Mouse (Mus musculus): Measurements from ENCODE around the gene Pex10. TPM values are rescaled to one million over a fixed set of nuclear protein-coding genes. Genes with fewer than 3 reads are reported as not detected.

Pex10 gene
- polyA plus RNA-seq, 1 experiment from 2014 or later, result 26.4 TPM

DNA sequence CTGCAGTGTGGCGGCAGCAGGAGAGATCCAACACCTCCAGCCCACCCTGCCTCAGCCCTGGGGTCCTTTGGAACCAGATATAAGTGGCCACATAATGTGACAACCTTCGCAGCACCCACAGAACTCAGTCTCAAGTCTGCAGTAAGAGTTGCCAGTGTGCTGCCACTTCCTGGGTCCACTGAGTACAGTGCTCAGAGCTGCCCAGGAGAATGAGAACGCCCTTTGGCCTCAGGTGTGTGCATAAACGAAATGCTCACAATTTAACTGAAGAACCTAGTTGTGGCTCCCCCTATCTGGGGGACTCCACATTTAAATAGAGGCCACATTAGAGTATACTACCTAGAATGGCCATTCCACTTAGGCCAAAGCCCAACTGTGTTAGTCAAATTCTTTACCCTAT, 16.7 kb downstream of the Pex10 start:
- Histone ChIP-seq H3K36me3 (peaks cover 44% of the 10 kb centered on the region), H3K4me1 (peaks cover 32% of the 10 kb centered on the region), H3K27ac (no peak overlapping the region), H3K4me2 (no peak overlapping the region), H3K9ac (0 out of 2 replicates have a peak overlapping the region, but pooled peaks have one; percentile 94), H3K4me3 (no peak overlapping the region), H3K27me3 (no peaks in the 10 kb centered on the region), H3K9me3 (no peaks in the 10 kb centered on the region)
- no peak for ATAC-seq (ENCODE audit: insufficient number of reproducible peaks, insufficient read depth, low FRiP score, low TSS enrichment, low read depth)
- 91% methylated on average over 4 of the region's 4 CpGs for WGBS

DNA sequence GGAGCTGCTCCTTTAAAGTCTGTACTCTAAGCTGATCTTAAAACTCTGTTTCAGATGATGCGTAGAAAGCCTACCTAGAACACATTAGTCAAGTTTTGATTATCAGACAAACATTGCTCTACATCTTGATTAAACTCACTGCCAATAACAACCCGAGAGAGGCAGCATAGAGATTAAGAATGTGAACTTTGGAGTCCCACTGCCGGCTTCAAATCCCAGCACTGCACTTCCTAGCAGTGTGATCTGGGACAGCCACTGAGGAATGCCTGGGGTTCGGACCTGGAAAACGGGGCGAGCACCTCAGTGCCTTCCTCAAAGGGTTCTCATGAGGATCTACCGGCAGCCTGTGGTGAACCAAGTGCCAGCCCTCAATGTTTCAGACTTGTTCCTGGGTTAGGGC, 17.5 kb downstream of the Pex10 start:
- Histone ChIP-seq H3K36me3 (peaks cover 44% of the 10 kb centered on the region), H3K4me2 (peak overlapping the region; percentile 96), H3K27ac (no peak overlapping the region), H3K4me1 (peaks cover 32% of the 10 kb centered on the region), H3K27me3 (no peaks in the 10 kb centered on the region), H3K9ac (peak overlapping the region; percentile 94), H3K9me3 (no peaks in the 10 kb centered on the region), H3K4me3 (peak overlapping the region; percentile 11; the same call in 1 of the 2 replicates)
- WGBS, result 87% methylated on average over 7 of the region's 7 CpGs
- ATAC-seq (ENCODE audit: insufficient number of reproducible peaks, insufficient read depth, low FRiP score, low TSS enrichment, low read depth), result no peak

- peak; percentile 67; the same call in 1 of the 2 replicates for ATAC-seq (ENCODE audit: insufficient number of reproducible peaks, insufficient read depth, low FRiP score, low TSS enrichment, low read depth)
- peak overlapping the region; percentile 94 for H3K9ac ChIP-seq
- peak overlapping the region; percentile 92 for H3K27ac ChIP-seq
- no peaks in the 10 kb centered on the region for H3K9me3 ChIP-seq
- peaks cover 38% of the 10 kb centered on the region for H3K36me3 ChIP-seq
- no peaks in the 10 kb centered on the region for H3K27me3 ChIP-seq
- H3K4me2 ChIP-seq, result peak overlapping the region; percentile 96
- H3K4me3 ChIP-seq, result peak overlapping the region; percentile 93
- peaks cover 28% of the 10 kb centered on the region for H3K4me1 ChIP-seq
- WGBS, result 5% methylated on average over 35 of the region's 35 CpGs
These were observed 18.6 kb downstream of the Pex10 start for GRCm38 (mm10) chr4:155085206-155086107.

- ATAC-seq (ENCODE audit: insufficient number of reproducible peaks, insufficient read depth, low FRiP score, low TSS enrichment, low read depth), result peak; percentile 93
- peak within 1 kb of the TSS; percentile 94 for H3K9ac ChIP-seq
- peaks cover 28% of the 10 kb centered on the region for H3K4me1 ChIP-seq
- peak within 1 kb of the TSS; percentile 92 for H3K27ac ChIP-seq
- under 1% methylated on average over 75 of the region's 85 CpGs for WGBS
- peak within 1 kb of the TSS; percentile 93 for H3K4me3 ChIP-seq
- no peaks in the 10 kb centered on the region for H3K9me3 ChIP-seq
- peaks cover 35% of the 10 kb centered on the region for H3K36me3 ChIP-seq
- peak within 1 kb of the TSS; percentile 96 for H3K4me2 ChIP-seq
- H3K27me3 ChIP-seq, result no peaks in the 10 kb centered on the region
These were observed 19.6 kb downstream of the Pex10 start, which contains the start of the genes Rer1 and Morn1 for GRCm38 (mm10) chr4:155086108-155087024. Rer1 (minus strand) TSS chr4:155086382. Morn1 (plus strand) TSS chr4:155086577.

DNA sequence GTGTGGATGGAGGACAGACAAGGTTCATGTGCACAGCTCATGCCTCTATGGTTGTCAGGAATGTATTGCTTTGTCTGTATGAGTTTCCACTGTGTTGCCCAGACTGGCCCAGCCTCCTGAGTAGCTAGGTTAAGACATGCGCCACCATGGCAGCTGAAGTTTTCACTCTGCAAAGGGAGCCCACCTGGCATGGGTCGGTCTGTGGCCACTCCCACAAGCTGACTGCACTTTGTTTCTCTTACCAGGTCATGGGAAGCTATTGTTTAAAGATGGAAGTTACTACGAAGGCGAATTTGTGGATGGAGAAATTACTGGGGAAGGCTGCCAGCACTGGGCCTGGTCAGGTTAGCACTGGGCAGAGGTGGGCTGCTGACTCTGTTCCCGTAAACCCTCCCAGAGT, 22.4 kb downstream of the Pex10 start:
- peaks cover 19% of the 10 kb centered on the region for H3K36me3 ChIP-seq
- H3K9me3 ChIP-seq, result no peaks in the 10 kb centered on the region
- no peak overlapping the region for H3K4me3 ChIP-seq
- 88% methylated on average over 5 of the region's 5 CpGs for WGBS
- H3K4me1 ChIP-seq, result peaks cover 20% of the 10 kb centered on the region
- no peak for ATAC-seq (ENCODE audit: insufficient number of reproducible peaks, insufficient read depth, low FRiP score, low TSS enrichment, low read depth)
- no peak overlapping the region for H3K4me2 ChIP-seq
- H3K27me3 ChIP-seq, result no peaks in the 10 kb centered on the region
- H3K9ac ChIP-seq, result no peak overlapping the region
- no peak overlapping the region for H3K27ac ChIP-seq

DNA sequence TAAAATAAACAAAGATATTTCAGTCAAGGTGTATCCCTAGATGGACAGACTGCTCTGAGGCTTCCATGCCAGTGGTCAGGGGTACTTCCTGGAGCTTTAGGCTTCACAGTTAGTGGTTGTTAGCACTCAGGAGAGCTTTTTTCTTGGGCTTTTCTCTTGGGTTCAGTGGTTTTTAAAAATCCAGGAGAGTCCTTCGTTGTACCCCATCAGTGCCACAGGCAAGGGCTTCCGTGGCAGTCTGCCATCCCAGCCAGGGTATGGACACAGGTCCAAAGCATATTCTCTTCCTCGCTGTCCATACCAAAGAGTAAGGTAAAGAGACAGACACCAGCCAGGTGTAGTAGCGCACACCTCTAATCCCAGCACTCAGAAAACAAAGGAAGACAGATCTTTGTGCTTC, 23.3 kb downstream of the Pex10 start:
- 0 out of 2 replicates have a peak overlapping the region, but pooled peaks have one; percentile 32 for H3K9ac ChIP-seq
- no peak overlapping the region for H3K4me2 ChIP-seq
- WGBS, result 91% methylated on average over 4 of the region's 4 CpGs
- no peak for ATAC-seq (ENCODE audit: insufficient number of reproducible peaks, insufficient read depth, low FRiP score, low TSS enrichment, low read depth)
- H3K36me3 ChIP-seq, result peaks cover 19% of the 10 kb centered on the region
- no peak overlapping the region for H3K27ac ChIP-seq
- H3K27me3 ChIP-seq, result no peaks in the 10 kb centered on the region
- H3K9me3 ChIP-seq, result no peaks in the 10 kb centered on the region
- peaks cover 14% of the 10 kb centered on the region for H3K4me1 ChIP-seq
- H3K4me3 ChIP-seq, result no peak overlapping the region

- Histone ChIP-seq H3K9me3 (no peaks in the 10 kb centered on the region), H3K4me1 (peaks cover 15% of the 10 kb centered on the region), H3K4me3 (no peak overlapping the region), H3K9ac (no peak overlapping the region), H3K27ac (no peak overlapping the region), H3K27me3 (no peaks in the 10 kb centered on the region), H3K36me3 (peaks cover 19% of the 10 kb centered on the region), H3K4me2 (no peak overlapping the region)
- WGBS, result 89% methylated on average over 13 of the region's 13 CpGs
- no peak for ATAC-seq (ENCODE audit: insufficient number of reproducible peaks, insufficient read depth, low FRiP score, low TSS enrichment, low read depth)
These were observed 24.1 kb downstream of the Pex10 start for GRCm38 (mm10) chr4:155090688-155091449.

- 90% methylated on average over 19 of the region's 19 CpGs for WGBS
- Histone ChIP-seq H3K36me3 (peaks cover 19% of the 10 kb centered on the region), H3K27me3 (no peaks in the 10 kb centered on the region), H3K27ac (no peak overlapping the region), H3K9me3 (no peaks in the 10 kb centered on the region), H3K4me1 (peaks cover 7% of the 10 kb centered on the region), H3K4me3 (no peak overlapping the region), H3K9ac (0 out of 2 replicates have a peak overlapping the region, but pooled peaks have one; percentile 12), H3K4me2 (no peak overlapping the region)
- no peak for ATAC-seq (ENCODE audit: insufficient number of reproducible peaks, insufficient read depth, low FRiP score, low TSS enrichment, low read depth)
These were observed 26.1 kb downstream of the Pex10 start for GRCm38 (mm10) chr4:155092718-155093430.

DNA sequence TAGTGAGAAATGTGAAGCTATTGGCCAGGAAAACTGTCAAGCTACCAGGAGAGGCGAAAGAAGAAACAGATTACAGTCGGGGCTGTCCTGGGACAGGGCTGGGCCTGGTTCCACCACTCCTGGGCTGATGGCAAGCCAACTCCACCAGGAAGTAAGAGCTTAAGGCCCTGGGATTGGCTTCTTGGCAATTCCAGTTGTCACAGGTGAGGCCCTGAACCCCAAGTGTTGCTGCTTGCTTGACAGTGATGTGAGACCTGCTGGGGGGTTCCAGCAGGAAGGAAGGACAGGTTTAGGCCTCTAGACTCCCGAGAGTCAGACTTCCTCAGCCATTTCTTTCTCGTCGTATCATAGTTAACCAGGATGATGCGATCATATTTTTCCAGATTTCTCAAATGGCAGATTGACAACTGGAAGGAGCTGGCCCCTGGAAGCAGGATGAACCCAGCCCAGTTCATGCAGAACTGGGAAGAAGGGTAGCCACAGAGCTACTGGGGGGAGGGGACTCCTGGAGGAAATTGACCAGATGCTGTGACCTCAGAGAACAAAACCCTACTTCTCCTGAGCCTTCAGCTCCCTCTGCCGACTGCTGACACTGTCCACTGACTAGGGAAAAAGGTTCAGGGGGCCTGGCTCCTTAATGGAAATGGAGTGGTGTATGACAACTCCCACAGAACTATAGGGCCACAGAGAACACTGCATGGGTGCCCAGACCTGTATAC, 26.8 kb downstream of the Pex10 start:
- 0 out of 2 replicates have a peak overlapping the region, but pooled peaks have one; percentile 22 for H3K9ac ChIP-seq

DNA sequence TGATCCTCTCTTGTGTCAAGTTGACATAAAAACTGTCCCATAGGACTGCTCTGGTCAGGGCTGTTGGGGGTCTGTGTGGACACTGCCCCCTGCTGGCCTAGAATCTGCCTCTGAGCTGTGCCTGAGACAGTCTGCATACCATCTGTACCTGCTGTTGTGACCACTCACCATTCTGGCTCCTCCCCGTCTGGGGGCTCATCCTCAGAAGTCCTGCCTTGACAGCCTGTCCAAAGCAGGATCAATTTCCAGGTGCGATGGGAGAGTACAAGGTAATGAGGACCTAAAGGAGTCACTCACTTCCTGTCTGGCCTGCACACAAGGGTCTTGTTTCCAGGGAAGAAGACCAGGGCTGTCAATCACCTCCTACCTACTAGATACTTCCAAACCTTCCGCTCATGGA, 27.7 kb downstream of the Pex10 start:
- WGBS, result 59% methylated on average over 3 of the region's 3 CpGs
- Histone ChIP-seq H3K27ac (peak overlapping the region; percentile 8; the same call in 1 of the 2 replicates), H3K4me1 (peaks cover 7% of the 10 kb centered on the region), H3K9ac (0 out of 2 replicates have a peak overlapping the region, but pooled peaks have one; percentile 22), H3K4me2 (no peak overlapping the region), H3K4me3 (no peak overlapping the region), H3K27me3 (no peaks in the 10 kb centered on the region), H3K9me3 (no peaks in the 10 kb centered on the region), H3K36me3 (peaks cover 13% of the 10 kb centered on the region)
- ATAC-seq (ENCODE audit: insufficient number of reproducible peaks, insufficient read depth, low FRiP score, low TSS enrichment, low read depth), result no peak

More for the DNA sequence above, 26.8 kb downstream of the Pex10 start:
- Histone ChIP-seq H3K27ac (no peak overlapping the region), H3K27me3 (no peaks in the 10 kb centered on the region), H3K4me2 (no peak overlapping the region), H3K4me3 (no peak overlapping the region), H3K4me1 (peaks cover 7% of the 10 kb centered on the region), H3K9me3 (no peaks in the 10 kb centered on the region), H3K36me3 (peaks cover 19% of the 10 kb centered on the region)
- WGBS, result 76% methylated on average over 7 of the region's 7 CpGs
- no peak for ATAC-seq (ENCODE audit: insufficient number of reproducible peaks, insufficient read depth, low FRiP score, low TSS enrichment, low read depth)

Data from embryonic facial prominence, embryonic 13.5 days (tissue).